Mouse (Mus musculus): ENCODE data around the gene Glis2. TPM values are rescaled to one million over a fixed set of nuclear protein-coding genes. Genes with fewer than 3 reads are reported as not detected.
A peak's percentile ranks its signal among the peaks of the same experiment; 100 is the strongest.

Glis2 gene
- total RNA-seq (2021): 10 to 100 TPM; 27.6 to 34.5 TPM

DNA sequence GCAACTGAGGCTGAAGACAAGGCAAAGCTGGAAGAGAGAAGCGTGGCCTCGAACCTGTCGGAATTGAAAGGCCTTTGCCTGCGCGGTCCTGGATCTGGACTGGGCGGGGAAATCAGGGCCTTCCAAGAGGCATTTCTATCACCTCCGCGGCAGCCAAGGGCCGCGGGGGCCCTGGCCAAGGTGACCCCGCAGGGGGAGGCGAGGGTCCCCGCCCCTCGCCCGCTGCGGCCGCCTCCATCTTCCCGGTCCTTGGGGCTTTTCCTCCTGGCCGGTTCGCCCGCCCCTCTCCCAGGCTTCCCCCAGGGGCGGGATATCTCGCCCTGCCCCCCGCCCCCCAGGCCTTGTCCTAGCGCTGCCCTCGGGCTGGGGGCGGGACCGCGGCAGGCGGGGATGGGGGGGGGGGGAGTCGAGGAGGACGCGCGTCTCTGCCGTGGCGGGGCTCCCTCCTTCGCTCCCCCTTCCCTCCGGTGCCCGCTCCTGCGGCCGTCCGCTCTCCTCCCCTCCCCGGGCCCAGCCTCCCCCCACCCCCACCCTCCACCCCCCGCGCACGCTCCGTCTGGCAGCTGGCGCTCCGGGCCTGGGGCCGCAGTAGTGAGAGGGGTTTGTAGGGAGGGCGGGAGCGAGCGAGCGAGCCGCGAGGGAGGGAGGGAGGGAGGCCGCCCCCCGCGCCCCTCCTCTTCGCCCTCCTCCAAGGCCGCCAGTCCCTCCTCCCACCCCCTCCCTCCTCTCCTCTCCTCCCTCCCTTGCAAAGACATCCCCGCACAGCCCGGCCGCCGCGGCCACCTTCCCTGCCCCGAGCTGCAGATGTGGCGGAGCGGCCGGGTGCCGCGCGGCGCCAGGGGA, at the start of gene Glis2:
Glis2 (plus strand) TSS at position 743 of the 843 bp plus-strand sequence.
- peak; percentile 65 to 76 for DNase-seq
- intact Hi-C loops (cut with DNase I): loop anchor here (1.0 kb wide), 1 partner anchor 13 kb away; no protein-coding TSS in a partner anchor

DNA sequence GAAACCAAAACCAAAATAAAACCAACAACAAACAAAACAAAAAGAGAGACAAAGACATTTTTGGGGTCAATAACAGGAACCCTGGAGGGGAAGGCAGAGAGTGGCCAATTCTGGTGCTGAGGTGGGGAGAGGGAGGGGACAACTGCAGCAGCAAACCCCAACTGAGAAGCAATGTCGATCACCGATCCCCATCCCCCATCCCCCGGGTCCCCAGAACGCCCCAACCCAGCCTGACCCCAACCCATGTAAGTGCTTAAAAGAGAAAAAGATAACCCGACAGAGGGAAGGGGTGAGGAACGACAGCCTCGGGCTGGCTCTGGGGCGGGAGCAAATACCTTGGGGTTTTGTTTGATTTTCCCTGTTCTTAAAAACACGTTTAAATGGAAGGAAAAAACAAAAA, 49.7 kb upstream of the Glis2 start:
- intact Hi-C loops (cut with DNase I): loop anchor here (5.0 kb wide), 1 partner anchor 123 kb away; the partner anchor contains the start of gene Adcy9
- no peak for DNase-seq

DNA sequence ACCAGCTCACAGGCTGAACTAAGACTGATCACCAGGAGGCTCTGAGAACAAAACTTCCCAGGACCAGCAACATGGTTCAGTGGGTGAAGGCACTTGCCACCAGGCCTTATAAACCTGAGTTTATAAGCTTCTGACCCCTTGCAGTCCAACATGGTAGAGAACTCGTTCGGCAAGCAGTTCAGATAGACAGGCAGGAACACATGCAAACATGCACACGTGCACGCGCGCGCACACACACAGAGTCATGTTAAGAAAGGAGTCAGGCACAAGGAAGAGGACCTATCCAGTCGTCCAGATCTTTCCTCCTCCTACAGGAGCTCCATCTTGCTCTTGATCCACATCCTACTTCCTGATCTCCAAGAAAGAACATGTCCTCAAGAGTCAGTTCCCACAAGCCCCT, 47.7 kb upstream of the Glis2 start:
- DNase-seq: no peak
- intact Hi-C loops (cut with DNase I): no loop called here

- intact Hi-C loops (cut with DNase I): no loop called here
- no peak for DNase-seq
These were observed 46.9 kb upstream of the Glis2 start for GRCm38 (mm10) chr16:4547611-4548010.

- intact Hi-C loops (cut with DNase I): no loop called here
- DNase-seq: no peak
These were observed 45.4 kb upstream of the Glis2 start for GRCm38 (mm10) chr16:4548953-4549688.

- DNase-seq: peak; percentile 72 to 81
- intact Hi-C loops (cut with DNase I): loop anchor here (1.0 kb wide), 1 partner anchor 56 kb away; no protein-coding TSS in a partner anchor
These were observed 43.5 kb upstream of the Glis2 start for GRCm38 (mm10) chr16:4551056-4551455.

DNA sequence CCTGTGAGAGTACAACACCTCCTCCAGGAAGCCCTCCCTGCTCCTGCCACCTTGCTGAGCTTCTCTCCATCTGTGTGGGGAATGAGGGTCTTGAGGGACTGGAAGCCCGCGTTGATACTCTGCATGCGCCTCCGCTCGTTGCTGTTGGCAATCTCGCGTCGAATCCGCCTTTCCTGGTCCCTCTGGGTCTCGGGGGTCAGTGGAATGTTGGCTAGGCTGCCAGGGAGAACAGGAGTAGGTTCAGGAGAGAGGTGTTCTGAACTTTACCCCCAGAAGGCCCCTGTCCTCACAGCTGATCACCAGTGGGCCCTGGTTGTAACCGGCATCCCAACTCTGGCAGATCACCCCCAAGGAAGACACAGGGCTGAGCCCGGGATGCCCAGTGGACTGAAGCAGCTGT, 42.6 kb upstream of the Glis2 start:
- intact Hi-C loops (cut with DNase I): loop anchor here (1.0 kb wide), 1 partner anchor 55 kb away; no protein-coding TSS in a partner anchor
- no peak for DNase-seq

DNA sequence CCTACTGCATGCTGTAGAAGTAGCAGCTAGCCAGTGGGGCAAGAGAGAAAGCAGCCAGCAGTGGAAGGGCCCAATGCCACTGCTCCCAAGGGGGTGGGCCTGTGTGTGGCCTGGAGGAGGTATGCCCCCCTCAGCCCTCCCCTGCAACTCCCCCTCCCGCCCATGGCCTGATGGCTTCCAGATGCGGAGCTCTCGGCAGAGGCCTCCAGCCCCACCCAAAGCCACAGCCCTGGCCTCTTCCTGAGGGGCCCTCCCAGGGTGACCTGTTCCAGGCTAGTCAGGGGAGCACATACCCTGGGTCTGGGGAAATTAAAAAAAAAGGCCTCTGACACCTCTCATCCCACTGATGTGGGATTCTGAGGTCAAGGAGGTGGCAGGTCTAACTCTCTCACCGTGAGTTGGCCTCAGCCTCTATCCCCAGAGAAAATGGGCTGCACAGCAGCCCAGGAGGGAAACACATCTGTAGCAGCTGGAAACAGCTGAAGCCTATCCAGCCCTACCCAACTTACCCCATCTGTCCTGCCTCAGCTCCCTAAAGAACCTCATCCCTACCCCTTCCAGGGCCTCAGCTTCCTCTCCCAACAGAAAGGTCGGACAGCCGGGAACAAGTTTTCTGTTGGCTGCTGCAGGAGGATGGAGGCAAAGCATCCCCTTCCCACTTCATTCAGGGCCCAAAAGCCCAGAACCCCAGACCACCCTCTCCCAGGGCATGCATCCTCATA, 41.5 kb upstream of the Glis2 start:
- DNase-seq: peak; percentile 41 to 53
- intact Hi-C loops (cut with DNase I): no loop called here

GRCm38 (mm10) chr16:4555555-4555954, 39.0 kb upstream of the Glis2 start:
- DNase-seq: no peak
- intact Hi-C loops (cut with DNase I): no loop called here

GRCm38 (mm10) chr16:4557085-4557484, 37.4 kb upstream of the Glis2 start:
- DNase-seq: no peak
- intact Hi-C loops (cut with DNase I): no loop called here

DNA sequence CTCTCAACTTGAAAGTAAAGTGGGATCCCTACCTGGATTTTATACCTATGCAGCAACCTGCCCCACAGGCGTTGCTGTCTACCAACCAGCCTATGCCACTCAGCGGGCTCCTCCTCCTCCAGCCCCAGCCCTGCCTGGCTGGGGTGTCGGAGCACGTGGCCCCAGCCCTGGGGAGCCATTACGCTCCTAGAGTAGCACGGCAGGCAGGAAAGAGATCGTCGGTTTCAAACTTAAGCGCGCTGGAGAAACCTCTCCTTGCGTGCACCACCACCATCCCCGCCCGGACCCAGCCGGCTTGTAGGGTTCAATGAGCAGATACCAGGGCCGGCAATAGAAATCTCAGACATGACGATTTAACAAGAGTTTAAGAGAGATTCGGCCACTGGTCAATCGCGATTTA, 36.6 kb upstream of the Glis2 start:
- peak; percentile 63 to 67 for DNase-seq
- intact Hi-C loops (cut with DNase I): no loop called here

DNA sequence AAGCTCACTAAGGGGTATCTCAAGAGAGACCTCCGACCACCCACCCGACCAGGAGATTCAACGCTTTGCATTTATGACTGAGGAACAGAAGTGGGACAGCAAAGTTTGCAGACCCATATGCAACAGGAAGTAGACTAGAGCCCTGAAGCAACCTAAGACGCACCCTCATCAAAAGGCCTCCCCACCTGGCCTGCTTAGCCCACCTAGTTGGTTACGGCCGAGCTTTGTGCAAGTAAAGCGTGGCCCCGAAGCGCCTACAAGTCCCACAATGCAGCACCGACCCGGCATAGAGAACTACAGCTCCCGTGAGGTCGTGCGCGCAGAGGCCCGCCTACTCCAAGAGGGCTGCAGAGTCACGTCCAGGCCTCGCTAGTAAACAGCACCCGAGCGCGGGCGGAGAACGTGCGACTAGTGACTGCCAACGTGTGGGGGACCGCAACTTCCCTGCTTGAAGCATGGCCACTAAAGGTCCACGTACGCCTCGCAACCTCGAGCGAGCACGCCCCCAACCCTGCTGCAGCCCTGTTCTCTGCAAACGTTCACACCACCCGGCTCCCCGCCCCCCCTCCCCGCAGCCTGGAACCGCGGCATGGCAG, 36.0 kb upstream of the Glis2 start:
- DNase-seq: peak; percentile 93
- intact Hi-C loops (cut with DNase I): no loop called here

GRCm38 (mm10) chr16:4558980-4559631, 35.4 kb upstream of the Glis2 start:
- intact Hi-C loops (cut with DNase I): no loop called here
- peak; percentile 78 to 82 for DNase-seq

GRCm38 (mm10) chr16:4559715-4560144, 34.8 kb upstream of the Glis2 start, which contains the start of gene Tfap4:
TSS of gene Tfap4 (minus strand) at chr16:4559854.
- intact Hi-C loops (cut with DNase I): no loop called here

DNA sequence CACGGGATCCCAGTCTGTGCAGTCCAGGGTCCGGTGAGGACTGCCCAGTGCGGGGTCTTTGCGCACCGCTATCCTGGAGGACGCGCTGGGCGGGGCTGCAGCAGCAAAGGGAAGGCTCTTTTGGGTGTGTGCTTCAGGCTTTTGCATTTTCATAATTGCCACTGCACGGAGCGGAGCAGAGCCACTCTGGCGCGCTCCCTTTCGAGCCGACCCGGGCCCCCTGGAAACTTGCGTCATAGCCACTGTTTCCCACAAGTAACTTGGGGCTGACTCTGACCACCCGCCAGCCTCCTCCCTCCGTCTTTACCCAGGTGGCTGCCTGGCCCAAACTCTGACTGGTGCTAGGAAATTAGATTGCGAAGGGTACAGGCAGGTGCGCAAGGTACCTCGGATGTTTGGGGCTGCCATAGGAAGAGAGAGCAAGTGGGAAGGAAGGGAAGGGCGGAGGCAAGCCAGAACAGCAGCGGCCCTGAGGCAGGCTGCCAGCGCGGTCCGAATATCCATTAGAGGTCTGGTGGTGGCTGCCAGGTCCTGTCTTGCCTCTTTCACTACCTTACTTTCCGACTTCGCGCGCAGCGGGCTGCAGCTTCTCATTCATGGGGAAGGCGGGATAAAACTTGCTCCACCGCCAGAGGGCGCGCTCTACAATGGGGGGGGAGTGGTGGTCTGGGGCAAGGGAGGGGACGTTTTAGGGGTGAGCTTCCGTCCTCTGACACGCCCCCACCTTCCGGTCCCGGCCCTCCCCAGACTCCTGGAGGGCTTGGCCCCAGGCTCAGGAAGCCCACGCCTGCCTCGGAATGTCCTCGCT, 34.2 kb upstream of the Glis2 start:
- intact Hi-C loops (cut with DNase I): no loop called here
- DNase-seq: peak; percentile 80 to 81

More at GRCm38 (mm10) chr16:4559715-4560144, 34.8 kb upstream of the Glis2 start, which contains the start of gene Tfap4:
- DNase-seq: peak; percentile 93 to 94

DNA sequence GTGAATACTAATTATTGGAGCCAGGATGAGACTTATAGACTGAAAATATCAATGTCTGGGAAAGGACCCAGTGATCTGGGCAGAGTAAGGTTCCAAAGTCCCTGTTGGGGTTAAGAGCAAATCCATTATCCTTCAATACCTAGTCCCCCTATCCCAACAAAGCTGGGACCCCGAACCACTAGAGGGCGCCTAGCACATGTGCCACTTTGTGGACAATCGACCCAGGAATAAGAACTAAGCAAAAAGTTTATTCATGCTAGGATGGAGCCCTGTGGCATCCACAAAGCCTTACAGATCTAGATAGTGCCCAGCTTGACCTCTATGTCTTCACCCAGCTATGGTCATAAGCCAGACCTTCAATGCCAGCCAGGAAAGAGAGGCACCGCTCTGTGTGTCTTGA, 26.6 kb upstream of the Glis2 start:
- intact Hi-C loops (cut with DNase I): loop anchor here (1.0 to 2.0 kb wide), 2 partner anchors 40 to 99 kb away; no protein-coding TSS in a partner anchor
- DNase-seq: peak; percentile 87 to 93

GRCm38 (mm10) chr16:4570737-4571136, 23.8 kb upstream of the Glis2 start:
- intact Hi-C loops (cut with DNase I): no loop called here
- no peak for DNase-seq

- no peak for DNase-seq
- intact Hi-C loops (cut with DNase I): no loop called here
These were observed 18.5 kb upstream of the Glis2 start for GRCm38 (mm10) chr16:4576038-4576437.

DNA sequence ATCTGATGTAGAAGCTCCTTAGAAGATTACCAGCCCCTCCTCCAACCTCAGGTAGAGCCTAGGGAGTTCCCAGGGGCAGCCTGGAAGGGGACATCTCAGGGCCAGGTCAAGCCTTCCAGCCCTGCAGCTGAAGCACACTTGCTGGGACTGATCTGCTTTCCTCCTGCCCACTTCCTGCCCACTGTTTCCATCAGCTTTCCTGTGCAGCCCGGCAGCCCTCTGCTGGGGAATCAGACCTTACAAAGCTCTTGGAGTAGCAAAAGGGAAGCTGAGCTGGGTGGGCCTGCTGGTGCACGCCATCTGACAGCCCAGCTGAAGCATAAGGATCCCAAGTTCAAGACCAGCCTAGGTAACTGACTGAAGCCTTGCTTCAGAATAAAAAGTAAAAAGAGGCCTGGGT, 17.6 kb upstream of the Glis2 start:
- DNase-seq: no peak
- intact Hi-C loops (cut with DNase I): no loop called here
